Mouse (Mus musculus) neural tube, embryonic 11.5 days (tissue): ENCODE data around the gene Rrp1. TPM values are rescaled to one million over a fixed set of nuclear protein-coding genes. Genes with fewer than 3 reads are reported as not detected.
"Not testable (repeated sequence)": the region's sequence is repeated elsewhere in the genome, so short reads cannot be mapped to it uniquely, and the experiment has no call there.

Experiments used
- ATAC-seq: fragments of 200-750 bp; cut with Nextera tagmentation; 2 replicates; pipeline ENCODE4 v1.8.0; 2017; ENCODE audit warnings: moderate number of reproducible peaks, mild to moderate bottlenecking, moderate TSS enrichment, moderate library complexity; ENCODE audit not compliant: insufficient read depth, low FRiP score, low TSS enrichment
- DNase-seq: peaks from one replicate; pipeline ENCODE4 v3.0.0-alpha.2; 2015; ENCODE audit warnings: low spot score
- H3K27ac ChIP-seq: fragments of 300-500 bp; sonication (generic); 2 replicates; pipeline ENCODE4 v1.5.1; 2014; ENCODE audit warnings: low read depth, mild to moderate bottlenecking, low read length
- H3K27me3 ChIP-seq: fragments of 300-500 bp; sonication (generic); 2 replicates; pipeline ENCODE4 v1.6.1; 2014; ENCODE audit warnings: mild to moderate bottlenecking, low read length, mixed read lengths; ENCODE audit not compliant: control insufficient read depth, insufficient read depth
- H3K36me3 ChIP-seq: fragments of 300-500 bp; sonication (generic); 2 replicates; pipeline ENCODE4 v1.6.1; 2014; ENCODE audit warnings: mild to moderate bottlenecking, low read length, moderate library complexity, mixed read lengths; ENCODE audit not compliant: control insufficient read depth, insufficient read depth
- H3K4me1 ChIP-seq: fragments of 300-500 bp; sonication (generic); 2 replicates; pipeline ENCODE4 v1.6.1; 2014; ENCODE audit warnings: low read length, mixed read lengths; ENCODE audit not compliant: control insufficient read depth, insufficient read depth
- H3K4me2 ChIP-seq: fragments of 300-500 bp; sonication (generic); 2 replicates; pipeline ENCODE4 v1.6.1; 2014; ENCODE audit warnings: low read depth, mild to moderate bottlenecking, moderate library complexity
- H3K4me3 ChIP-seq: fragments of 300-500 bp; sonication (generic); 2 replicates; pipeline ENCODE4 v1.5.1; 2014; ENCODE audit warnings: low read depth, low read length
- H3K9ac ChIP-seq: fragments of 300-500 bp; sonication (generic); 2 replicates; pipeline ENCODE4 v1.6.1; 2014; ENCODE audit warnings: mild to moderate bottlenecking, low read length
- H3K9me3 ChIP-seq: fragments of 300-500 bp; sonication (generic); 2 replicates; pipeline ENCODE4 v1.6.1; 2016; ENCODE audit warnings: low read length; ENCODE audit not compliant: control insufficient read depth
- WGBS: fragments of 180-500 bp; shearing (Covaris S2); extraction: QIAGEN DNeasy Blood & Tissue Kit; methylation state at CpG from one replicate; pipeline ENCODE4 v1.1.7; 2014; 5-methylcytosine and 5-hydroxymethylcytosine counted together
- polyA plus RNA-seq: library from polyadenylated mRNA; unstranded; fragments of >200 nt; fragmentation: Nextera tagmentation; extraction: Ambion mirVana; gene quantifications from 2 replicates; pipeline ENCODE4 v1.2.1, GENCODE M21; 2014

Rrp1 gene
- polyA plus RNA-seq, 1 experiment from 2014 or later = 278 TPM

DNA sequence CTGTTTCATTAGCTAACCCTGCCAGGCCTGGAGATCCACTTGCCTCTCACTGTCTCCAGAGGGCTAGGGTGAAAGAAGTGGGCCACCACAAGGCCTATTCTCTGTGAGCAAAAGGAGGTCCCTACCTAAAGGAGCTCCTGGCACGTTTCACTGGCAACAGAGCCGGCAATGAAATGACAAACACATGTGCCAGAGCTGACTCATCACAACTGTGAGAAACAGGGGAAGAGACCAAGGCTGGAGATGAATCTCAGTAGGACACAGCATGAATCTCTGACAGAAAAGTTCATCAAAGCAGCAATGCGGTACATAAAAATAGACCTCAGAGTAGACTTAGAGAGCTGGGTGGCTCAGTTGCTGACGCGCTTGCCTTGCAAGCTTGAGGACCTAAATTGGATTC is 5.0 kb upstream of the Rrp1 start:
- Histone ChIP-seq H3K4me1 (no peaks in the 10 kb centered on the region), H3K36me3 (no peaks in the 10 kb centered on the region), H3K4me3 (no peak overlapping the region), H3K9me3 (no peaks in the 10 kb centered on the region), H3K9ac (no peak overlapping the region), H3K27me3 (no peaks in the 10 kb centered on the region), H3K4me2 (no peak overlapping the region), H3K27ac (no peak overlapping the region)
- no peak for DNase-seq
- 51% methylated on average over 5 of the region's 5 CpGs for WGBS
- ATAC-seq = no peak

DNA sequence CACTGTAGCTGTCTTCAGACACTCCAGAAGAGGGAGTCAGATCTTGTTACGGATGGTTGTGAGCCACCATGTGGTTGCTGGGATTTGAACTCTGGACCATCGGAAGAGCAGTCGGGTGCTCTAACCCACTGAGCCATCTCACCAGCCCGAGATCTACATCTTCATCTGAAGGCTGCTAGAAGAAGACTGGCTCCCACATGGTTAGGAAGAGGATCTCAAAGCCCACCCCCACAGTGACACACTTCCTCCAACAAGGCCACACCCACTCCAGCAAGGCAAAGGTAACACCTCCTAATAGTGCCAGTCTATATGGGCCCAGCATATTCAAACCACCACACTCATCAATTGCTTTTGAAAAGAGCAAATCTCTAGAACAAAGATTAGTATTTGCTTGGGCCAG is 2.1 kb upstream of the Rrp1 start:
- H3K27ac ChIP-seq, H3K4me2 ChIP-seq, H3K9ac ChIP-seq, DNase-seq, H3K9me3 ChIP-seq, H3K4me1 ChIP-seq, H3K27me3 ChIP-seq, H3K4me3 ChIP-seq, ATAC-seq, H3K36me3 ChIP-seq: not testable (repeated sequence)
- WGBS = 82% methylated on average over 3 of the region's 4 CpGs

DNA sequence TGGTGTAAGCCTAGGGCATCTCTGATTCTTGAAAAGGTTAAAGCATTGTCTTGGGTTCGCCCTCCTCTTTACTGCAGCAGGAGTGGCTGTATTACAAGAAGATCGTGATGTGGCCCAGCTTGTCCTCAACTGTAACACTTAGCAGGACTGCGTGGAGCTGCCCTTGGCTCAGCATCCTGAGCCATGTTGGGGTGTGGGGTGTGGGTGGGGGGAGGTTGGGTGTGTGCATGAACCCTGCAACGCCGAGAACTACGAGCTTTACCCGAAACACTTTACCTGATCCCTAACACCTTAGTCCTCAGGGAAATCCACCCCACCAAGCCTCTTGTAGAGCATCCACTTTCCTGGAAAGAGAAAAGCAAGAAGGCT is 293 bp upstream of the Rrp1 start:
- ATAC-seq (peak; percentile 58), DNase-seq (no peak)
- no peak overlapping the region; the same call in 1 of the 2 replicates for H3K27ac ChIP-seq
- peak overlapping the region; percentile 94 for H3K4me3 ChIP-seq
- WGBS = 49% methylated on average over 7 of the region's 7 CpGs
- peak overlapping the region; percentile 83; the same call in 1 of the 2 replicates for H3K9ac ChIP-seq
- H3K4me1 ChIP-seq = no peaks in the 10 kb centered on the region; the same call in 1 of the 2 replicates
- H3K4me2 ChIP-seq = peak overlapping the region; percentile 83
- peaks cover 14% of the 10 kb centered on the region for H3K36me3 ChIP-seq
- no peaks in the 10 kb centered on the region for H3K9me3 ChIP-seq
- H3K27me3 ChIP-seq = no peaks in the 10 kb centered on the region

DNA sequence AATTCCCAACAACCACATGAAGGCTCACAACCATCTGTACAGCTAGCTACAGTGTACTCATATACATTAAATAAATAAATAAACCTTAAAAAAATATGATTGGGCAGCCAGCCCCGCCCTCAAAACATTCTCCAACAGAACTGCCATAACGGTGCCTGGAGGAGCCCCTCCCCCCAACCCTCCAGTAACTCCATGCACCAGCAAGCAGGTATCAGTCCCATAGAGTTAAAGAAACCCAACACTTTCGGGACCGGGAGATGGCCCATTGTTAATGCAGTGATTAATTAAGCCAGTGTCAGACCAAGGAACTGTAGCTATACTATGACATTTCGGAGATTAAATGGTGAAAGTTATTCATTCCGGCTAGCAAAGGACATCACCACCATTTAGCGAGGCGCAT is 992 bp downstream of the Rrp1 start:
- no peaks in the 10 kb centered on the region; the same call in 1 of the 2 replicates for H3K4me1 ChIP-seq
- ATAC-seq = no peak
- H3K27ac ChIP-seq = no peak overlapping the region
- H3K36me3 ChIP-seq = peaks cover 18% of the 10 kb centered on the region
- no peaks in the 10 kb centered on the region for H3K9me3 ChIP-seq
- no peak for DNase-seq
- H3K27me3 ChIP-seq = no peaks in the 10 kb centered on the region
- H3K4me3 ChIP-seq = peak overlapping the region; percentile 94
- H3K9ac ChIP-seq = peak overlapping the region; percentile 83
- 20% methylated on average over 8 of the region's 8 CpGs for WGBS
- peak overlapping the region; percentile 83 for H3K4me2 ChIP-seq

DNA sequence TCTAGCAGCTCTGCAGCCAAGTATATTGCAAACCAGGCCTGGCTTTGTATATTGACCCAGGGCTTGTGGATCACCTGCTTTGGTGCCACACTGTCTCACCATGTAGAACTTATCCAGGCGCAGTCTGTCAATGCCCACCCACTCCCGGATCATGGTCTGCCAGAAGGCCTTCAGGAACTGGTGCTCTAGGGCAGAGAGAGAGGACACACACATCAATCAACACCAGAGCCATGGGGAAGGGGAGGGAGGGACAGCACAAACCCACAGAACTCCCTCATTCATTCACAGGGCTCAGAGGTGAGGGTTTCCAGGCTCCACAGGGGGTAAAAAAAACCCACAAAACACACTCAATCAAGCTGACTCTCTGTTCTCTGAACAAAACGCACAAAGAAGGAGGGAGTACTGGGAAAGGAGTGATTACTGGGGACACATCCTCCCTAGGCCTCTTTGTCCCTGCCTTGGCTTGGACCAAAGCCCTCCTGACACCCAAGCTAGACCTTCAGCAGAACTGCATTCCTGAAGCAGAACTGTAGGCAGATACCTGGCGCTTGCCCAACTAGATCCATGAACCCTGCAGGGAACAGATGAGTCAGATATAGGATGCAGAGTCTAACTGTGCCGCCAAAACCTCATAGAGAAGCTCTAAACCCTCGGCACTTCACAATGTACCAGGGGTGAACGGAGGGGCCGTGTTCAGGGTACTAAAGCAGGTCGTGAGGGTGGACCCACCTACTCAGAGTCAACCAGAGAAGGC is 3.6 kb downstream of the Rrp1 start:
- H3K4me1 ChIP-seq = no peaks in the 10 kb centered on the region; the same call in 1 of the 2 replicates
- peaks cover 33% of the 10 kb centered on the region for H3K36me3 ChIP-seq
- H3K27me3 ChIP-seq = no peaks in the 10 kb centered on the region
- no peak overlapping the region for H3K9ac ChIP-seq
- H3K4me3 ChIP-seq = no peak overlapping the region
- ATAC-seq (no peak), DNase-seq (no peak)
- 89% methylated on average over 9 of the region's 9 CpGs for WGBS
- H3K27ac ChIP-seq = no peak overlapping the region
- no peak overlapping the region for H3K4me2 ChIP-seq
- no peaks in the 10 kb centered on the region for H3K9me3 ChIP-seq

GRCm38 (mm10) chr10:78407132-78407531 is 5.7 kb downstream of the Rrp1 start:
- no peak overlapping the region for H3K27ac ChIP-seq
- no peaks in the 10 kb centered on the region for H3K27me3 ChIP-seq
- no peak for DNase-seq
- peaks cover 43% of the 10 kb centered on the region for H3K36me3 ChIP-seq
- ATAC-seq = no peak
- no peak overlapping the region for H3K4me3 ChIP-seq
- no peak overlapping the region for H3K9ac ChIP-seq
- H3K4me2 ChIP-seq = no peak overlapping the region
- WGBS = 96% methylated on average over 4 of the region's 4 CpGs
- H3K4me1 ChIP-seq = no peaks in the 10 kb centered on the region; the same call in 1 of the 2 replicates
- H3K9me3 ChIP-seq = no peaks in the 10 kb centered on the region

- DNase-seq (no peak), ATAC-seq (no peak)
- Histone ChIP-seq H3K4me2 (no peak overlapping the region), H3K27ac (no peak overlapping the region), H3K4me1 (no peaks in the 10 kb centered on the region), H3K4me3 (no peak overlapping the region), H3K9me3 (no peaks in the 10 kb centered on the region), H3K9ac (no peak overlapping the region), H3K36me3 (peaks cover 49% of the 10 kb centered on the region), H3K27me3 (no peaks in the 10 kb centered on the region)
- 92% methylated on average over 6 of the region's 6 CpGs for WGBS
Measured at GRCm38 (mm10) chr10:78406152-78406551, 6.7 kb downstream of the Rrp1 start.

GRCm38 (mm10) chr10:78402301-78402922 is 10.4 kb downstream of the Rrp1 start:
- Histone ChIP-seq H3K27ac (no peak overlapping the region), H3K9ac (no peak overlapping the region), H3K4me2 (no peak overlapping the region), H3K9me3 (no peaks in the 10 kb centered on the region), H3K4me1 (0 out of 2 replicates have a peak, but pooled peaks cover 4% of the 10 kb centered on the region), H3K27me3 (no peaks in the 10 kb centered on the region), H3K36me3 (peaks cover 34% of the 10 kb centered on the region), H3K4me3 (no peak overlapping the region)
- no peak for ATAC-seq
- 95% methylated on average over 14 of the region's 14 CpGs for WGBS
- no peak for DNase-seq

DNA sequence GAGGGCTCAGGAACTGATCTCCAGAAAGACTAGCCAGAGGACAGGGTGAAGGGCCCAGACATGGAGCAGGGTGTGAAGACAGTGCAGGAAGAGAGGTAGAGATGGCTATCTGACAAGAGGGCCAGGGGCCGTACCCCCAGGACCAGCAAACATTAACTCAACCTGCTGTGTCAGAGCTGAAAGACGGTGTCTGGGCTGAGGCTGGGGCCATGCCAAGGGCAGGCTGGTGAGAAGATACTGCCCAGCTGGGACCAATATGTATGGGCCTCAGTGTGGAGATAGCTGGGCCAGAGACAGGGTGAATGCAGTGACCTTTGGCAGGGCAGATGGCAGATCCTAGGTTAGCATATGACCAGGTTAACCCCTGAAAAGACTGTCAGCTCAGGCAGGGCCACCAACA is 11.7 kb downstream of the Rrp1 start:
- H3K27ac ChIP-seq = no peak overlapping the region
- H3K4me1 ChIP-seq = 0 out of 2 replicates have a peak, but pooled peaks cover 4% of the 10 kb centered on the region
- DNase-seq (no peak), ATAC-seq (no peak)
- no peaks in the 10 kb centered on the region for H3K27me3 ChIP-seq
- peaks cover 31% of the 10 kb centered on the region for H3K36me3 ChIP-seq
- WGBS = 92% methylated on average over 2 of the region's 2 CpGs
- H3K4me2 ChIP-seq = no peak overlapping the region
- no peak overlapping the region for H3K4me3 ChIP-seq
- no peaks in the 10 kb centered on the region for H3K9me3 ChIP-seq
- H3K9ac ChIP-seq = no peak overlapping the region
